Mouse (Mus musculus): Measurements from ENCODE around the gene Golga2. TPM values are rescaled to one million over a fixed set of nuclear protein-coding genes. Genes with fewer than 3 reads are reported as not detected.
A peak's percentile ranks its signal among the peaks of the same experiment; 100 is the strongest.

Gene Golga2
- polyA plus RNA-seq, 1 experiment = 36.0 TPM

- Histone ChIP-seq H3K27ac (ENCODE audit: control insufficient read depth, insufficient read depth, low read depth, low read length) (no peak overlapping the region), H3K4me1 (ENCODE audit: control insufficient read depth, insufficient read depth, low read length) (no peaks in the 10 kb centered on the region), H3K36me3 (ENCODE audit: control insufficient read depth, insufficient read depth, low read length) (peaks cover 15% of the 10 kb centered on the region), H3K4me3 (ENCODE audit: control insufficient read depth, low read depth, low read length) (no peak overlapping the region), H3K27me3 (ENCODE audit: control insufficient read depth, insufficient read depth, low read length) (no peaks in the 10 kb centered on the region)
- TF ChIP-seq POLR2A (IDR thresholded peaks at IDR 0.05; ENCODE audit: control insufficient read depth, low read depth, low read length) (no peak), CTCF (IDR thresholded peaks at IDR 0.05; ENCODE audit: control insufficient read depth, insufficient read depth, insufficient replicate concordance, low read depth, low read length) (no peak)
Observed at GRCm38 (mm10) chr2:32305668-32306067, 18.5 kb downstream of the Golga2 start.

DNA sequence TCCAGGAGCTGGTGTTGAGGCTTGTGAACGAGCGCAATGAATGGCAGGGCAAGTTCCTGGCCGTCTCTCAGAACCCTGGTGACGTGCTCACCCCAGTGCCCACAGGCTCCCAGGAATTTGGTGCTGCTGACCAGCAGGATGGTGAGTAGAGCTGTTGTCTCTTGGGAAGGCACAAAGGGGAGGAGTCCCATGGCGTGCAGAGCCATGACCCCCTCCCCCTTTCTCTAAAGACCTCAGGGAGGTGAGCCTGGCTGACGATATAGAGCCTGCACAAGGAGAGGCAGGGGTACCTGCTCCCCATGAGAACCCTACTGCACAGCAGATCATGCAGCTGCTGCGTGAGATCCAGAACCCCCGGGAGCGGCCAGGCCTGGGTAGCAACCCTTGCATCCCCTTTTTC lies 19.0 kb downstream of the Golga2 start:
- no peaks in the 10 kb centered on the region for H3K27me3 ChIP-seq (ENCODE audit: control insufficient read depth, insufficient read depth, low read length)
- no peak overlapping the region for H3K4me3 ChIP-seq (ENCODE audit: control insufficient read depth, low read depth, low read length)
- peaks cover 15% of the 10 kb centered on the region for H3K36me3 ChIP-seq (ENCODE audit: control insufficient read depth, insufficient read depth, low read length)
- H3K4me1 ChIP-seq (ENCODE audit: control insufficient read depth, insufficient read depth, low read length) = no peaks in the 10 kb centered on the region
- TF ChIP-seq POLR2A (IDR thresholded peaks at IDR 0.05; ENCODE audit: control insufficient read depth, low read depth, low read length) (no peak), CTCF (IDR thresholded peaks at IDR 0.05; ENCODE audit: control insufficient read depth, insufficient read depth, insufficient replicate concordance, low read depth, low read length) (no peak)
- no peak overlapping the region for H3K27ac ChIP-seq (ENCODE audit: control insufficient read depth, insufficient read depth, low read depth, low read length)

- TF ChIP-seq CTCF (IDR thresholded peaks at IDR 0.05; ENCODE audit: control insufficient read depth, insufficient read depth, insufficient replicate concordance, low read depth, low read length) = no peak
- no peak for TF ChIP-seq POLR2A (IDR thresholded peaks at IDR 0.05; ENCODE audit: control insufficient read depth, low read depth, low read length)
- H3K4me1 ChIP-seq (ENCODE audit: control insufficient read depth, insufficient read depth, low read length) = peaks cover 7% of the 10 kb centered on the region
- peaks cover 13% of the 10 kb centered on the region for H3K36me3 ChIP-seq (ENCODE audit: control insufficient read depth, insufficient read depth, low read length)
Observed at GRCm38 (mm10) chr2:32307247-32307798, 20.1 kb downstream of the Golga2 start.

DNA sequence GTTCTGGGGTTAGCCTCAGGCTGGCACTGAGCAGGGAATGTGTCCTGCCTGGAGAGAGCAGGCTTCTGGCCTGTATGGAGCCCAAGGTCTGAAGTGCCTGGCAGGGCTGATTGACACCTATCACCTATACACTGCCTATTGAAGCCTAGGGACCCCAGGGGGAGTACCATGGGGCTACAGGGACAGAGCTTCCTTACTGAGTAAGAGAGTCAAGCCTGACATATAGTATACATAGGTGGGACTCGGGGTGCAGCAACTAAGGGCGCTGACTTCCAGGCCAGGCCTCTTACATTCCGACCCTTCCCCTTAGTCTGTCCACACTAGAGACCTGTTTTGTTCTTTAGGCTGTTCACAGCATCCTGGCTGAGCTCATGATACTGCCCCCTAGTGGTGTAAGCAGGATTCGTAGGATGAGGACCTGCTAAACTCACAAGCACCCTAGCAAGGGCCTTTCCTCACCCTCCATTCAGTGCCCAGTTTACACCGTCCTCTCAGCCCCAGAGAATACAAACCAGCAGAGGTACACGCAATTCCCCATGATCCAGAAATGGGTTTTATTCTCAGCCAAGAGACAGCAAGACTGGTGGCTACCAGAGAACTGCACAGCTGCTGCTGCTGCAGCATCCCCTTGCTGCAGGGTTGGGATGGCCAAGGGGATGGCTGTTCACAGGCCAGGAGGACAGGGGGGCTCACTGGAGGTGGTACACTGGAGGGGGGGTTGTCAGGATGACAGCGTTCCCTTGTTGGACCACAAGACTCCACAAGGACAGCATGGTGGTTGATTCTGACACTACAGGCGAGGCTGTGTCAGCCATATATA lies 21.0 kb downstream of the Golga2 start:
- no peak overlapping the region for H3K4me3 ChIP-seq (ENCODE audit: control insufficient read depth, low read depth, low read length)
- H3K4me1 ChIP-seq (ENCODE audit: control insufficient read depth, insufficient read depth, low read length) = peaks cover 10% of the 10 kb centered on the region
- H3K27me3 ChIP-seq (ENCODE audit: control insufficient read depth, insufficient read depth, low read length) = no peaks in the 10 kb centered on the region
- no peak overlapping the region for H3K27ac ChIP-seq (ENCODE audit: control insufficient read depth, insufficient read depth, low read depth, low read length)
- peak; percentile 57 for TF ChIP-seq CTCF (IDR thresholded peaks at IDR 0.05; ENCODE audit: control insufficient read depth, insufficient read depth, insufficient replicate concordance, low read depth, low read length)
- no peak for TF ChIP-seq POLR2A (IDR thresholded peaks at IDR 0.05; ENCODE audit: control insufficient read depth, low read depth, low read length)
- H3K36me3 ChIP-seq (ENCODE audit: control insufficient read depth, insufficient read depth, low read length) = peaks cover 13% of the 10 kb centered on the region

More at GRCm38 (mm10) chr2:32307247-32307798, 20.1 kb downstream of the Golga2 start:
- H3K27me3 ChIP-seq (ENCODE audit: control insufficient read depth, insufficient read depth, low read length) = no peaks in the 10 kb centered on the region
- no peak overlapping the region for H3K4me3 ChIP-seq (ENCODE audit: control insufficient read depth, low read depth, low read length)
- no peak overlapping the region for H3K27ac ChIP-seq (ENCODE audit: control insufficient read depth, insufficient read depth, low read depth, low read length)

- Histone ChIP-seq H3K4me3 (ENCODE audit: control insufficient read depth, low read depth, low read length) (no peak overlapping the region), H3K27ac (ENCODE audit: control insufficient read depth, insufficient read depth, low read depth, low read length) (no peak overlapping the region), H3K27me3 (ENCODE audit: control insufficient read depth, insufficient read depth, low read length) (no peaks in the 10 kb centered on the region), H3K4me1 (ENCODE audit: control insufficient read depth, insufficient read depth, low read length) (peaks cover 10% of the 10 kb centered on the region), H3K36me3 (ENCODE audit: control insufficient read depth, insufficient read depth, low read length) (peaks cover 13% of the 10 kb centered on the region)
- TF ChIP-seq CTCF (IDR thresholded peaks at IDR 0.05; ENCODE audit: control insufficient read depth, insufficient read depth, insufficient replicate concordance, low read depth, low read length) (no peak), POLR2A (IDR thresholded peaks at IDR 0.05; ENCODE audit: control insufficient read depth, low read depth, low read length) (no peak)
Observed at GRCm38 (mm10) chr2:32308870-32309568, 21.8 kb downstream of the Golga2 start.

GRCm38 (mm10) chr2:32310096-32310845 lies 23.1 kb downstream of the Golga2 start:
- TF ChIP-seq POLR2A (IDR thresholded peaks at IDR 0.05; ENCODE audit: control insufficient read depth, low read depth, low read length) (0 out of 2 replicates have a peak, but pooled peaks have one; percentile 17), CTCF (IDR thresholded peaks at IDR 0.05; ENCODE audit: control insufficient read depth, insufficient read depth, insufficient replicate concordance, low read depth, low read length) (no peak; the same call in 1 of the 2 replicates)
- H3K27ac ChIP-seq (ENCODE audit: control insufficient read depth, insufficient read depth, low read depth, low read length) = no peak overlapping the region
- no peaks in the 10 kb centered on the region for H3K27me3 ChIP-seq (ENCODE audit: control insufficient read depth, insufficient read depth, low read length)
- peaks cover 11% of the 10 kb centered on the region for H3K36me3 ChIP-seq (ENCODE audit: control insufficient read depth, insufficient read depth, low read length)
- H3K4me3 ChIP-seq (ENCODE audit: control insufficient read depth, low read depth, low read length) = no peak overlapping the region
- peaks cover 10% of the 10 kb centered on the region for H3K4me1 ChIP-seq (ENCODE audit: control insufficient read depth, insufficient read depth, low read length)
